14 mouse cellular contexts compared by ENCODE assay signal in genomic region chr1:35697834-35698500, GRCm38 (mm10).
DNase-seq lines count a peak whose midpoint lies in the region; ATAC-seq and TF ChIP-seq lines count a peak whose summit lies in the region.
"Had no signal": no experiment of that assay in that cellular context is flagged by ENCODE, and none has a peak within 500 bp of the region (broad histone marks: within the 10 kb centered on the region; RNA-seq: fewer than 3 reads in every experiment).

No protein-coding gene starts in this region.

- H3K4me1 ChIP-seq in embryonic facial prominence, embryonic 14.5 days (ENCODE audit: control insufficient read depth, insufficient read depth, low read length), result no peaks in the 10 kb centered on the region
- H3K4me1 ChIP-seq in embryonic facial prominence, embryonic 10.5 days, result peaks cover 16% of the 10 kb centered on the region
- peaks cover 60% of the 10 kb centered on the region for H3K4me1 ChIP-seq in midbrain, embryonic 10.5 days
- no peaks in the 10 kb centered on the region for H3K4me1 ChIP-seq in midbrain, postnatal 0 days (ENCODE audit: insufficient read depth, low read length)
- peaks cover 23% of the 10 kb centered on the region for H3K4me1 ChIP-seq in forebrain, embryonic 13.5 days
- H3K4me1 ChIP-seq in midbrain, embryonic 14.5 days (ENCODE audit: control insufficient read depth, insufficient read depth, low read length), result peaks cover 19% of the 10 kb centered on the region; the same call in 1 of the 2 replicates

- no peaks in the 10 kb centered on the region for H3K27me3 ChIP-seq in embryonic facial prominence, embryonic 14.5 days (replicated peaks; ENCODE audit: control insufficient read depth, insufficient read depth, low read length)
- 0 out of 2 replicates have a peak, but pooled peaks cover 11% of the 10 kb centered on the region for H3K27me3 ChIP-seq in embryonic facial prominence, embryonic 10.5 days (replicated peaks; ENCODE audit: low read depth, poor library complexity, severe bottlenecking)
- no peaks in the 10 kb centered on the region; the same call in 1 of the 2 replicates for H3K27me3 ChIP-seq in midbrain, embryonic 10.5 days (ENCODE audit: low read depth, poor library complexity, severe bottlenecking)
- no peaks in the 10 kb centered on the region for H3K27me3 ChIP-seq in midbrain, postnatal 0 days (ENCODE audit: insufficient read depth, low read length)
- H3K27me3 ChIP-seq in forebrain, embryonic 13.5 days, result no peaks in the 10 kb centered on the region
- H3K27me3 ChIP-seq in midbrain, embryonic 14.5 days (ENCODE audit: control insufficient read depth, insufficient read depth, low read length), result no peaks in the 10 kb centered on the region

- H3K9ac ChIP-seq in embryonic facial prominence, embryonic 14.5 days (ENCODE audit: low read depth, low read length), result no peak overlapping the region
- H3K9ac ChIP-seq in midbrain, postnatal 0 days (replicated peaks; ENCODE audit: low read length, poor library complexity, severe bottlenecking), result no peak overlapping the region
- H3K9ac ChIP-seq in forebrain, embryonic 13.5 days, result no peak overlapping the region
- H3K9ac ChIP-seq in midbrain, embryonic 14.5 days (replicated peaks; ENCODE audit: low read length), result 0 out of 2 replicates have a peak overlapping the region, but pooled peaks have one; percentile 7
- H3K9ac ChIP-seq: liver, postnatal 0 days had no signal

- peak; percentile 54 for DNase-seq in embryonic facial prominence, embryonic 14.5 days (ENCODE audit: low spot score)
- no peak for DNase-seq in embryonic facial prominence, embryonic 10.5 days (ENCODE audit: low spot score)
- DNase-seq in midbrain, embryonic 10.5 days (ENCODE audit: low spot score), result peak; percentile 28
- no peak for DNase-seq in midbrain, postnatal 0 days (ENCODE audit: low spot score)
- DNase-seq in midbrain, embryonic 14.5 days, result peak; percentile 67
- DNase-seq in cerebellum, adult 18-20 months, result no peak
- no peak for DNase-seq in lung, postnatal 14 days
- DNase-seq: adrenal gland, adult 2 months; liver, postnatal 0 days; thymus, postnatal 36 days had no signal

- no peak overlapping the region for H3K4me3 ChIP-seq in embryonic facial prominence, embryonic 14.5 days (ENCODE audit: low read depth, low read length)
- no peak overlapping the region for H3K4me3 ChIP-seq in embryonic facial prominence, embryonic 10.5 days
- peak overlapping the region; percentile 9; the same call in 1 of the 2 replicates for H3K4me3 ChIP-seq in midbrain, embryonic 10.5 days
- H3K4me3 ChIP-seq in midbrain, postnatal 0 days (ENCODE audit: low read depth, low read length), result no peak overlapping the region
- no peak overlapping the region for H3K4me3 ChIP-seq in forebrain, embryonic 13.5 days
- H3K4me3 ChIP-seq in midbrain, embryonic 14.5 days (replicated peaks; ENCODE audit: low read depth, low read length), result no peak overlapping the region
- H3K4me3 ChIP-seq: left cerebral cortex, adult 2 months had no signal

- no peak overlapping the region for H3K27ac ChIP-seq in embryonic facial prominence, embryonic 14.5 days (replicated peaks; ENCODE audit: low read depth, low read length)
- no peak overlapping the region for H3K27ac ChIP-seq in embryonic facial prominence, embryonic 10.5 days (replicated peaks)
- peak overlapping the region; percentile 82 for H3K27ac ChIP-seq in midbrain, embryonic 10.5 days (replicated peaks)
- no peak overlapping the region for H3K27ac ChIP-seq in midbrain, postnatal 0 days (ENCODE audit: low read depth, low read length)
- no peak overlapping the region for H3K27ac ChIP-seq in forebrain, embryonic 13.5 days
- H3K27ac ChIP-seq in midbrain, embryonic 14.5 days (replicated peaks; ENCODE audit: low read depth, low read length), result peak overlapping the region; percentile 62
- H3K27ac ChIP-seq: left cerebral cortex, adult 2 months; macrophage; stomach, postnatal 0 days had no signal

- no peak overlapping the region for H3K4me2 ChIP-seq in embryonic facial prominence, embryonic 14.5 days (ENCODE audit: low read depth, low read length)
- H3K4me2 ChIP-seq in midbrain, postnatal 0 days (ENCODE audit: low read depth, low read length, poor library complexity, severe bottlenecking), result no peak overlapping the region
- no peak overlapping the region for H3K4me2 ChIP-seq in forebrain, embryonic 13.5 days
- no peak overlapping the region for H3K4me2 ChIP-seq in midbrain, embryonic 14.5 days (ENCODE audit: low read length)

- ATAC-seq in embryonic facial prominence, embryonic 14.5 days (ENCODE audit: low read depth), result no peak
- no peak for ATAC-seq in midbrain, postnatal 0 days (ENCODE audit: low FRiP score)
- ATAC-seq in forebrain, embryonic 13.5 days, result peak; percentile 60; the same call in 1 of the 2 replicates
- no peak for ATAC-seq in midbrain, embryonic 14.5 days (ENCODE audit: low FRiP score, low TSS enrichment)
- ATAC-seq: liver, postnatal 0 days had no signal

- WGBS in embryonic facial prominence, embryonic 14.5 days, result 8% methylated on average over 10 of the region's 10 CpGs
- WGBS in embryonic facial prominence, embryonic 10.5 days, result 12% methylated on average over 10 of the region's 10 CpGs
- 5% methylated on average over 10 of the region's 10 CpGs for WGBS in midbrain, embryonic 10.5 days
- WGBS in midbrain, postnatal 0 days, result 13% methylated on average over 10 of the region's 10 CpGs
- WGBS in forebrain, embryonic 13.5 days, result 4% methylated on average over 10 of the region's 10 CpGs
- WGBS in midbrain, embryonic 14.5 days, result 3% methylated on average over 10 of the region's 10 CpGs

- H3K9me3 ChIP-seq in embryonic facial prominence, embryonic 14.5 days (ENCODE audit: control insufficient read depth, low read length), result no peaks in the 10 kb centered on the region
- no peaks in the 10 kb centered on the region for H3K9me3 ChIP-seq in embryonic facial prominence, embryonic 10.5 days
- H3K9me3 ChIP-seq in midbrain, embryonic 10.5 days (replicated peaks), result peaks cover 6% of the 10 kb centered on the region; the same call in 1 of the 2 replicates
- H3K9me3 ChIP-seq in midbrain, postnatal 0 days (ENCODE audit: low read length), result no peaks in the 10 kb centered on the region
- no peaks in the 10 kb centered on the region for H3K9me3 ChIP-seq in forebrain, embryonic 13.5 days (replicated peaks)
- no peaks in the 10 kb centered on the region for H3K9me3 ChIP-seq in midbrain, embryonic 14.5 days (ENCODE audit: control insufficient read depth, low read length)

- no peaks in the 10 kb centered on the region for H3K36me3 ChIP-seq in embryonic facial prominence, embryonic 14.5 days (ENCODE audit: control insufficient read depth, insufficient read depth, low read length)
- H3K36me3 ChIP-seq in embryonic facial prominence, embryonic 10.5 days (replicated peaks), result no peaks in the 10 kb centered on the region
- no peaks in the 10 kb centered on the region for H3K36me3 ChIP-seq in midbrain, embryonic 10.5 days
- no peaks in the 10 kb centered on the region for H3K36me3 ChIP-seq in midbrain, postnatal 0 days (ENCODE audit: insufficient read depth, low read length)
- no peaks in the 10 kb centered on the region for H3K36me3 ChIP-seq in forebrain, embryonic 13.5 days (ENCODE audit: poor library complexity, severe bottlenecking)
- H3K36me3 ChIP-seq in midbrain, embryonic 14.5 days (ENCODE audit: control insufficient read depth, insufficient read depth, low read length), result no peaks in the 10 kb centered on the region

- TF ChIP-seq CTCF in midbrain, postnatal 0 days (IDR thresholded peaks at IDR 0.05), result no peak

Comparison
In these comparisons a context has a peak if more than half of its experiments do, and no peak if none do; other contexts are left out.
1. DNase-seq: peak in embryonic facial prominence, embryonic 14.5 days (single experiment), midbrain, embryonic 10.5 days (single experiment) and midbrain, embryonic 14.5 days (single experiment); none in embryonic facial prominence, embryonic 10.5 days (single experiment), midbrain, postnatal 0 days (single experiment), cerebellum, adult 18-20 months (0 of 2) and lung, postnatal 14 days (single experiment).
2. H3K27ac ChIP-seq: peak in midbrain, embryonic 10.5 days (single experiment) and midbrain, embryonic 14.5 days (single experiment); none in embryonic facial prominence, embryonic 14.5 days (single experiment), embryonic facial prominence, embryonic 10.5 days (single experiment), midbrain, postnatal 0 days (single experiment) and forebrain, embryonic 13.5 days (single experiment).